Mouse (Mus musculus) forebrain, embryonic 10.5 days (tissue): ENCODE results near the gene Tceal7. TPM values are rescaled to one million over a fixed set of nuclear protein-coding genes. Genes with fewer than 3 reads are reported as not detected.
"Not testable (repeated sequence)": the region's sequence is repeated elsewhere in the genome, so short reads cannot be mapped to it uniquely, and the experiment has no call there.

Source experiments
- DNase-seq: peaks from one replicate; pipeline ENCODE4 v3.0.0-alpha.2; 2017; ENCODE audit warnings: low spot score; ENCODE audit errors: extremely low spot score
- H3K27ac ChIP-seq: fragments of 300-500 bp; sonication (generic); 2 replicates; pipeline ENCODE4 v1.5.1; 2016; ENCODE audit warnings: mild to moderate bottlenecking
- H3K27me3 ChIP-seq: fragments of 300-500 bp; sonication (generic); 2 replicates; pipeline ENCODE4 v1.6.1; 2016; ENCODE audit warnings: mild to moderate bottlenecking; ENCODE audit not compliant: poor library complexity, severe bottlenecking
- H3K36me3 ChIP-seq: fragments of 300-500 bp; sonication (generic); replicated peaks from 2 replicates; pipeline ENCODE4 v1.6.1; 2016; ENCODE audit warnings: mild to moderate bottlenecking, moderate library complexity
- H3K4me1 ChIP-seq: fragments of 300-500 bp; sonication (generic); 2 replicates; pipeline ENCODE4 v1.6.1; 2016
- H3K4me3 ChIP-seq: fragments of 300-500 bp; sonication (generic); 2 replicates; pipeline ENCODE4 v1.5.1; 2016; ENCODE audit warnings: mild to moderate bottlenecking, moderate library complexity
- H3K9me3 ChIP-seq: fragments of 300-500 bp; sonication (generic); 2 replicates; pipeline ENCODE4 v1.6.1; 2016; ENCODE audit warnings: mild to moderate bottlenecking, moderate library complexity
- WGBS: fragments of 180-500 bp; shearing (Covaris S2); methylation state at CpG from one replicate; pipeline ENCODE4 v1.1.7; 2016; 5-methylcytosine and 5-hydroxymethylcytosine counted together
- polyA plus RNA-seq: library from polyadenylated mRNA; unstranded; fragments of >200 nt; fragmentation: Nextera tagmentation; extraction: Ambion mirVana; gene quantifications from 2 replicates; pipeline ENCODE4 v1.2.1, GENCODE M21; 2016

Gene Tceal7
- polyA plus RNA-seq: 0.59 and 1.1 TPM in 2 replicates

- peak; percentile 14 for DNase-seq
- not testable (repeated sequence) for H3K9me3 ChIP-seq, H3K36me3 ChIP-seq, H3K4me1 ChIP-seq
- Histone ChIP-seq H3K4me3 (peak within 1 kb of the TSS; percentile 56), H3K27me3 (peaks cover 17% of the 10 kb centered on the region), H3K27ac (peak within 1 kb of the TSS; percentile 79)
- 25% methylated on average over 13 of the region's 67 CpGs for WGBS
Observed at GRCm38 (mm10) chrX:136214729-136215677, at the start of gene Tceal7, which contains the start of gene Bex1. TSS of gene Tceal7 (plus strand) at chrX:136214779. TSS of gene Bex1 (minus strand) at chrX:136215513.

GRCm38 (mm10) chrX:136170625-136171024 lies 44.0 kb upstream of the Tceal7 start:
- no peaks in the 10 kb centered on the region for H3K9me3 ChIP-seq
- H3K4me3 ChIP-seq: peak overlapping the region; percentile 62
- peak overlapping the region; percentile 89; the same call in 1 of the 2 replicates for H3K27ac ChIP-seq
- H3K27me3 ChIP-seq: peaks cover 74% of the 10 kb centered on the region
- peaks cover 4% of the 10 kb centered on the region; the same call in 1 of the 2 replicates for H3K4me1 ChIP-seq
- H3K36me3 ChIP-seq: peaks cover 6% of the 10 kb centered on the region; the same call in 1 of the 2 replicates
- no peak for DNase-seq
- 70% methylated on average over 10 of the region's 10 CpGs for WGBS

DNA sequence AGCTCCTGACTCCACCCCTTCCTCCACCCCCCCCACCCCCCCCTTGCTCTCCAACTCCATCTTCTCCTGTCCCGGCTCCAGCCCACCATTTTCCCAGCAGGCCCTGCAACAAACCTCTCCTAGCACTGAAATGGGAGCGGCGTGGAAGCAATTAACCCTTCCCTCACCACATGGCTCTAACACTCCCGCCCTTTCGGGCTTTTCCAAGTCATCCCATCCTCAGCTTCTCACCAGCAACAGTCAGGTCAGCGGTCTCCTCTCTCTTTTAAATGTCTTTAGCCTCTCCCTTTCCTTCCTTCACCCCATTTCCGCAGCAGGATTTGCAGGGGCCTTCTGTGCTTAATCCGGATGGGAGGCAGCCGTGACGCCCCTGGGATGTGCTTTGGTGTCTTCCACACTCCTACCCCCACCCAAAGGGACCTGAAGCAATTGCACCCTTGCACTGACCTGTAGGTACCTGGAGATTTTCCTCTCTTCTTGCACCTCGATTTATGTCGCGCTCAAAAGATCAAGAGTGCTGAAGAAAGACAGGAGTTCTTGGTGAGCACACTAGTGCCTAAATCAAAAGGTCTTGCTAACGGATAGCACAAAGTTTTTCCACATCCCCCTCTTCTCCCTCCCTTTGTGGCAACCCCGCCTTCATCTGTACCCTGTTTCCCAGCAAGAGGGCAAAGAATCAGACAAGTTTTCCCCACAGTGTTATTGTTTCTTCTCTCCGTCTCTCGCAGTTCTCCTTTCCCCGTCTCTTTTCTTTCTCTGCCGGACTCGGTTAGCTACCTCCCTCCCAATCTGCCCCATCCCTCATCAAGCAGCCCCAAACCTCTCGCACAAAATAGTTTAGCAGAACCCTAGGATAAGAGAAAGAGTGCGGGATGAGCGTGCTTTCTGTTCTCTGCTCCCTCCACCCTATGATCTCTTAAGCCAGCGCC lies 43.1 kb upstream of the Tceal7 start:
- 21% methylated on average over 24 of the region's 24 CpGs for WGBS
- H3K27ac ChIP-seq: peak overlapping the region; percentile 89
- no peaks in the 10 kb centered on the region for H3K9me3 ChIP-seq
- peaks cover 4% of the 10 kb centered on the region; the same call in 1 of the 2 replicates for H3K4me1 ChIP-seq
- peak; percentile 73 for DNase-seq
- peaks cover 74% of the 10 kb centered on the region for H3K27me3 ChIP-seq
- peak overlapping the region; percentile 62 for H3K4me3 ChIP-seq
- peaks cover 6% of the 10 kb centered on the region; the same call in 1 of the 2 replicates for H3K36me3 ChIP-seq

DNA sequence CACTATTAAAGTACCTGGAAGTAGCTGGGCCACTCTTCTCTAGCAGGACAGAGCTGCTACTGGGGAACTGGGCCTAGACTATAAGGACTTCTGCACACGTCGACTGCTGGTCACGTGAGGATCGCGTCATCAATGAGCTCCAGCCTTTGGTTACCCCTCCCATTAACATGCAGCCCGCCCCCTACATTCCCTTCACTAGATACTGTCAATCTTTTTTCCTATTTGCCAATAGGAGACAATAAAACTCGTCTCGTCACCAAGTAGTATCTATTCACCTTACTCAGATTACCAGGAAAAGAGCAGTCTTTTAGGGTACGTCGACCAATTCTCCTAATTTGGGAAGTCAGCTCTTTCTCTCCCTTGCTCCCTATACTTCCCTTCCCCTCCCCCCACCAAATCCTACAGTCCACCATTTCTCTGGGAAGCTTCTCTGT lies 42.4 kb upstream of the Tceal7 start, which contains the start of gene Tceal8:
Gene Tceal8, minus strand, starts transcription at position 225 of the 434 bp plus-strand sequence.
- H3K27ac ChIP-seq: peak within 1 kb of the TSS; percentile 89
- DNase-seq: peak; percentile 77
- H3K9me3 ChIP-seq: no peaks in the 10 kb centered on the region
- H3K4me3 ChIP-seq: peak within 1 kb of the TSS; percentile 62
- H3K27me3 ChIP-seq: peaks cover 76% of the 10 kb centered on the region
- WGBS: 18% methylated on average over 10 of the region's 10 CpGs
- H3K36me3 ChIP-seq: peaks cover 6% of the 10 kb centered on the region; the same call in 1 of the 2 replicates
- peaks cover 4% of the 10 kb centered on the region; the same call in 1 of the 2 replicates for H3K4me1 ChIP-seq

DNA sequence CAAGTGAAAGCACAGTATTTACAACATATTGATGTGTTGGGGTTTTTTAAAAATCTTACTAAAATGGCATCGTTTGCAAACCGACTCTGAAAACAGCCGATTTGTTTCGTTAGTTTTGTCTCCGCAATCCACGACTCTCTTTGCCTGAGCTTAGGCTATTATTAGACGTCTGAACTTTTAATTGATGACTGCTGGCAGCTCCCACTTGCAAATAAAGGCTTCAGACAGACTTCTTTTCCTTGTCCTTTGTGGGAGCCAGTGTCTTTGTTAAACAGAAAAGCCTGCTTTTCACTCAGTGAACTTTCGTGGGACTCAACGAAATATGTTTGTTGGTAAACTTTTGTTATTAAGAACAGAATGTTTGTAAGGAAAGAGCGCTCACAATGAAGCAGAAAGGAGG lies 41.8 kb upstream of the Tceal7 start:
- peak overlapping the region; percentile 89 for H3K27ac ChIP-seq
- H3K27me3 ChIP-seq: peaks cover 76% of the 10 kb centered on the region
- peaks cover 4% of the 10 kb centered on the region; the same call in 1 of the 2 replicates for H3K4me1 ChIP-seq
- H3K4me3 ChIP-seq: peak overlapping the region; percentile 62
- peaks cover 6% of the 10 kb centered on the region; the same call in 1 of the 2 replicates for H3K36me3 ChIP-seq
- DNase-seq: no peak
- 17% methylated on average over 10 of the region's 10 CpGs for WGBS
- no peaks in the 10 kb centered on the region for H3K9me3 ChIP-seq

- Histone ChIP-seq H3K4me1 (peaks cover 6% of the 10 kb centered on the region), H3K36me3 (no peaks in the 10 kb centered on the region), H3K27me3 (peaks cover 69% of the 10 kb centered on the region), H3K27ac (peak overlapping the region; percentile 67), H3K9me3 (no peaks in the 10 kb centered on the region), H3K4me3 (no peak overlapping the region)
- 28% methylated on average over 11 of the region's 11 CpGs for WGBS
- no peak for DNase-seq
Observed at GRCm38 (mm10) chrX:136180897-136181553, 33.6 kb upstream of the Tceal7 start.

DNA sequence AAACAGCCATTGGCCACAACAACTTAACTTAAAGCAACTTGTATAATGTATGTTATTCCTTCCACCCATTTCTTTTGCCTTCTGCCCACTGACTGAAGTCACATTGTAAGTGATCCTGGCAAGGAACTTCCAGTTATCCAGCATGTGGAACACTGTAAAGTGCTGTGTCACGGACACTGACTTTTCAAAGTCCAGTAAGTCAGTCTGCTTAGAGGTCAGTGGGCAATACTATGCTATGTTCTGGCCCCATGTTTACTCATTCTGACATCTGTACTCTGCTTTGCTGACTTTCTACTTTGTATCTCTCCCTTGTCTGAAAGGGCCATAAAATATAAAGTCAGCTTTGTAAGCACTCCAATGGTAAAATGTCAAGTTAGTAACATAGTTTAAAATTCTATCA lies 31.5 kb upstream of the Tceal7 start:
- WGBS: 85% methylated on average over 1 of the region's 1 CpGs
- DNase-seq: no peak
- H3K9me3 ChIP-seq: no peaks in the 10 kb centered on the region
- peaks cover 6% of the 10 kb centered on the region for H3K4me1 ChIP-seq
- H3K27me3 ChIP-seq: peaks cover 49% of the 10 kb centered on the region
- H3K4me3 ChIP-seq: no peak overlapping the region
- no peak overlapping the region for H3K27ac ChIP-seq
- no peaks in the 10 kb centered on the region for H3K36me3 ChIP-seq

DNA sequence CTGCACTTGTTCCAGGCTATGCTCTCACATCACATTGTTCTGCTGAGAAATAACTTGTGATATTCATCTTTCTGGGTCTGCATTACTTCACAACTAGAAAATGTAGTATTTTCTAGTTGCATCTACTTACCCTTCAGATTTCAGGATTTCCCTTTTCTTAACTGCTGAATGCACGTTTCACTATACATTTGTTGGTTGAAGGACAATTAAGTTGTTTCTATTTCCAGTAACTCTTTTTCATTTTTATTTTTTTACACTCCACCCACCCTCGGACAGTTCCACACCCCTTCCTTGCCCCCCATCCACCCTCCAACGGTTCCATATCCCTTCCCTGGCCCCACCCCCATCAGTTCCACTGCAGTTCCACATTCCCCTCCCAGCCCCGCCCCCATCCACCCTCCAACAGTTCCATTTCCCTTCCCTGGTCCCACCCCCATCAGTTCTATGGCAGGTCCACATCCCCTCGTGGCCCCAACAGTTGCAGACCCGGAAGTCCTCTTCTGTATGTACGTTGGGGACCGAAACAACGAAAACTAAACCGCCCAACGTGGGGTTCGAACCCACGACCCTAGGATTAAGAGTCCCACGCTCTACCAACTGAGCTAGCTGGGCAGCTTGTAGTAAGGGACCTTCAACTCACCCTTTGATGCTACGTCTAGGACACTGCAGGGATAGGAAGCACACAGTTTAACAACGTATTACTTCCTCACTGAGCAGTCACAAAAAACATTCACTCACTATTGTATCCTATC lies 19.2 kb upstream of the Tceal7 start:
- no peaks in the 10 kb centered on the region for H3K36me3 ChIP-seq
- H3K4me3 ChIP-seq: no peak overlapping the region
- H3K9me3 ChIP-seq: no peaks in the 10 kb centered on the region
- WGBS: 88% methylated on average over 16 of the region's 16 CpGs
- no peak for DNase-seq
- no peak overlapping the region for H3K27ac ChIP-seq
- peaks cover 32% of the 10 kb centered on the region for H3K27me3 ChIP-seq
- H3K4me1 ChIP-seq: no peaks in the 10 kb centered on the region

- 64% methylated on average over 1 of the region's 1 CpGs for WGBS
- Histone ChIP-seq H3K27me3 (peaks cover 39% of the 10 kb centered on the region), H3K36me3 (no peaks in the 10 kb centered on the region), H3K4me3 (no peak overlapping the region), H3K9me3 (no peaks in the 10 kb centered on the region), H3K4me1 (no peaks in the 10 kb centered on the region), H3K27ac (no peak overlapping the region)
- peak; percentile 35 for DNase-seq
Observed at GRCm38 (mm10) chrX:136196873-136197272, 17.7 kb upstream of the Tceal7 start.

DNA sequence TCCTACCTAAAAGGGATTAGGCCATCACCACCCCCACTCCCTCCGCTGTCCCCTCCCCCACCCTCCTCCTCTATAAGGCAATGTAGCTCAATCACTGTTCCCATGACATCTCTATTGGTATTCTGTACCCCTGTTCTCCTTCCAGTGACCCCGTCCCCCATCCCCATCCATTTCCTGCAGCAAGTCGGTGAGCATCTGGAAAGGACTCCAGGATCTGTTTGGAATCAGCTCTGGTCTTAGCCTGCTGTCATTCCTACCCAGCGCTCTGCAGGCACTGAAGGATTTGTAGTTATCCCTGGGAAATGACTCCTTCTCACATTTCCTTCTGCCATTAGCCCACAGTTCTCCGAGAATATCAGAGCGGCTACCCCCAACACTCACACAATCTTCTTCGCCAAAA lies 11.3 kb upstream of the Tceal7 start:
- peak overlapping the region; percentile 55 for H3K4me3 ChIP-seq
- H3K36me3 ChIP-seq: no peaks in the 10 kb centered on the region
- WGBS: 20% methylated on average over 7 of the region's 7 CpGs
- H3K27ac ChIP-seq: no peak overlapping the region
- peaks cover 15% of the 10 kb centered on the region for H3K4me1 ChIP-seq
- no peaks in the 10 kb centered on the region for H3K9me3 ChIP-seq
- no peak for DNase-seq
- H3K27me3 ChIP-seq: peaks cover 53% of the 10 kb centered on the region

DNA sequence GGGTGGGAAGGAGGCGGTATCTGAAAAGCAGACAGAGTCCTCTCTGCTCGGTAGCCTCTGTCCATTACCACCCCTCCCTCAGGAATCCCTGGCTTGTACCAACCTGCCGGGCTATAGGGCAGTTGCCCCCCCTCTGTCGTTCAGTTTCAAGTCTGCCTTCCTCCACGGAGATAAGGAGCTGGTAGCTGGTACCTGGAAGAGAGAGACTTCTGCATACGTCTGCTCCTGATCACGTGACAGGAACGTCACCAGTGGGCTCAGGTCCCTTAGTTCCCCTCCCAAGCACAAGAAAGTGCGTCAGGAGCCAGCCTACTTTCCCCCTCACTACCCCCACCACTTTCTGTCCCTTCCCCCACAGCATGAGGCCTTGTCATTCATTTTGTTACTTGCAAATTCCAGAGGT lies 10.9 kb upstream of the Tceal7 start, which contains the start of gene Tceal5:
Gene Tceal5, minus strand, starts transcription at position 213 of the 403 bp plus-strand sequence.
- DNase-seq: peak; percentile 38
- Histone ChIP-seq H3K4me1 (peaks cover 15% of the 10 kb centered on the region), H3K4me3 (peak within 1 kb of the TSS; percentile 55), H3K36me3 (no peaks in the 10 kb centered on the region), H3K9me3 (no peaks in the 10 kb centered on the region), H3K27me3 (peaks cover 53% of the 10 kb centered on the region), H3K27ac (no peak within 1 kb of the TSS)
- 18% methylated on average over 9 of the region's 9 CpGs for WGBS
